ENCODE assay signal across 20 mouse cellular contexts in genomic region chr4:139122557-139122956, GRCm38 (mm10). TPM values are rescaled to one million over a fixed set of nuclear protein-coding genes. Genes with fewer than 3 reads are reported as not detected.
"Had no signal": no experiment of that assay in that cellular context is flagged by ENCODE, and none has a peak within 500 bp of the region (broad histone marks: within the 10 kb centered on the region; RNA-seq: fewer than 3 reads in every experiment).

No protein-coding gene starts in this region.

- H3K27ac ChIP-seq: kidney, postnatal 0 days; layer of hippocampus, adult 2 months; left cerebral cortex, adult 2 months; lung, embryonic 15.5 days; midbrain, embryonic 12.5 days; midbrain, embryonic 15.5 days; neural tube, embryonic 12.5 days; neural tube, embryonic 15.5 days; stomach, embryonic 15.5 days had no signal

- DNase-seq: kidney, adult 2 months; kidney, postnatal 25 days; layer of hippocampus, postnatal 36 days; lung, adult 18-20 months; lung, postnatal 10 days; lung, postnatal 36 days; right cerebral cortex, postnatal 25 days; spleen, adult 18-20 months; thymus, adult 18-20 months; thymus, postnatal 36 days had no signal

- H3K9me3 ChIP-seq: lung, embryonic 15.5 days; midbrain, embryonic 12.5 days; midbrain, embryonic 15.5 days; neural tube, embryonic 12.5 days; neural tube, embryonic 15.5 days; stomach, embryonic 15.5 days had no signal

- ATAC-seq: intestine, postnatal 0 days; midbrain, embryonic 15.5 days had no signal

- H3K9ac ChIP-seq: lung, embryonic 15.5 days; midbrain, embryonic 12.5 days; midbrain, embryonic 15.5 days; neural tube, embryonic 12.5 days; neural tube, embryonic 15.5 days; stomach, embryonic 15.5 days had no signal

- H3K4me3 ChIP-seq: layer of hippocampus, adult 2 months; left cerebral cortex, adult 2 months; lung, embryonic 15.5 days; midbrain, embryonic 12.5 days; midbrain, embryonic 15.5 days; neural tube, embryonic 12.5 days; neural tube, embryonic 15.5 days; stomach, embryonic 15.5 days had no signal

- H3K4me1 ChIP-seq: midbrain, embryonic 12.5 days; midbrain, embryonic 15.5 days; neural tube, embryonic 12.5 days had no signal

- H3K27me3 ChIP-seq: lung, embryonic 15.5 days; midbrain, embryonic 12.5 days; midbrain, embryonic 15.5 days; neural tube, embryonic 12.5 days; neural tube, embryonic 15.5 days; stomach, embryonic 15.5 days had no signal

- H3K36me3 ChIP-seq: lung, embryonic 15.5 days; midbrain, embryonic 15.5 days; neural tube, embryonic 12.5 days; neural tube, embryonic 15.5 days had no signal

- H3K4me2 ChIP-seq: lung, embryonic 15.5 days; midbrain, embryonic 12.5 days; midbrain, embryonic 15.5 days; neural tube, embryonic 12.5 days; neural tube, embryonic 15.5 days; stomach, embryonic 15.5 days had no signal

RNA-seq across cellular contexts. Expression of gene Htr6, which starts 47.2 kb away (rescaled TPM):
- polyA plus RNA-seq: intestine, postnatal 0 days; kidney, adult 2 months; lung, embryonic 15.5 days; midbrain, embryonic 12.5 days; neural tube, embryonic 12.5 days; stomach, embryonic 15.5 days had no signal
